12 mouse cellular contexts compared by ENCODE assay signal in the genomic region with DNA sequence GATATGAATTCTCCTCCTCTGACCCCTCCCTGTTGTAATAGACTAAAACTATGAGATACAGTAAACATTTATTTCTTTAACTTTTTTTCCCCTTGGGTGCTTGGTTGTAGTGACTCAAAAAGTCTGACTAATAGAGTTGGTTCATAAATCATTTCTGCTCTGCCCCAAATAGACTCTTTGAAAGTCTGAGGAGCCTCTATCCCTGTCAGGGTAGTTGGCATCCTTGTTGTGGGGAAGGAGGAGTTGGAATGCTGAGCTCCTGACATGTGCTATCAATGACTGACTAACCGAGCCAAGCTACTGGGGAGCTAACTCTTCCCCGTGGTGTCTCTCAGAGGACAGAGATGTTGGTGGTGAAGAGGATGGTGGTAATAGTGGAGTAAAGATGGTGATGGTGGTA.
"Had no signal": no experiment of that assay in that cellular context is flagged by ENCODE, and none has a peak within 500 bp of the region (broad histone marks: within the 10 kb centered on the region; RNA-seq: fewer than 3 reads in every experiment).

No protein-coding gene starts in this region.

- DNase-seq: retina, postnatal 1 day; right cerebral cortex, adult 18-20 months; right cerebral cortex, postnatal 14 days; right cerebral cortex, postnatal 25 days; right cerebral cortex, postnatal 4 days; spleen, adult 18-20 months; thymus, adult 18-20 months; thymus, adult 2 months; thymus, postnatal 14 days; thymus, postnatal 25 days; thymus, postnatal 36 days; thymus, postnatal 4 days had no signal
